Mouse (Mus musculus): ENCODE results near the gene Fbxo46.
"Not testable (repeated sequence)": the region's sequence is repeated elsewhere in the genome, so short reads cannot be mapped to it uniquely, and the experiment has no call there.

The Fbxo46 gene

DNA sequence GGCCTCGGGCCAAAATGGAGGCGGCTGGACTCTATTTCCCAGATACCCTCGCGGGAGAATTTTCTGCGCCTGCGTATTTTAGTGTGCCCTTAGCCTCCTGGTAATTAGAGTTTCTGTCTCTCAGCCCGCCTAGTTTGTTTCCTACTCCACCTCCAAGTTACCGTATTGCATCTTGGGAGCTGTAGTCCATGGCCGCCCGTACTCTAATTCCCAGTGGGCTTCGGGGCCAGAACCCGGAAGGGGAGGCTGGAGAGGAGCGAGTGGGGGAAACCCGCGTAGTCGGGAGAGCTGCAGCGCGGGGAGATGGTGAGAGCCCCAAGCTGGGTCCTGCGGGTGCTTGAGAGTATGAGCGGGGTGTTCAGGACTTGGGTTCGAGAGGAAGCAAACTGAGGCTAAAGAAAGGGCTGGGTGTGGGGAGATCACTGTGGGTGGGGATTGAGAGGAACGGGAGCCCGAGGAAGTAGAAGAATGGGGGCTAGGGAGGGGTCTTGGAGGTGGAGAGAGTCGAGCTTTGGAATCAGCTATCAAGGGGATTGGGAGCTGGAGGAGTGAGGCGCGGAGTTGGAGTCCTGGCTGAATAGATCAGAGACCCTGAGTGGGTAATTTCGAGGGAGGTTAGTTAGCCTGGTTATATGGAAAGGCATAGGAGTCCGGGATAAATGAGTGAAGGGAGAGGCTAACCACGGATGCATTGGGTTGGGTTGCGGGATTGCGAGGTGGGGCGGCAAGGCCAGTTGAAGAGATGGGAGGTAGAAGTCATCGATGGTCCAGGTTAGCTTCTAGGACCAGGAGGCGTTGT is at the start of gene Fbxo46:
Fbxo46 (plus strand) TSS at position 229 of the 799 bp plus-strand sequence.
- peak; percentile 86 for DNase-seq (ENCODE audit: low spot score)

DNA sequence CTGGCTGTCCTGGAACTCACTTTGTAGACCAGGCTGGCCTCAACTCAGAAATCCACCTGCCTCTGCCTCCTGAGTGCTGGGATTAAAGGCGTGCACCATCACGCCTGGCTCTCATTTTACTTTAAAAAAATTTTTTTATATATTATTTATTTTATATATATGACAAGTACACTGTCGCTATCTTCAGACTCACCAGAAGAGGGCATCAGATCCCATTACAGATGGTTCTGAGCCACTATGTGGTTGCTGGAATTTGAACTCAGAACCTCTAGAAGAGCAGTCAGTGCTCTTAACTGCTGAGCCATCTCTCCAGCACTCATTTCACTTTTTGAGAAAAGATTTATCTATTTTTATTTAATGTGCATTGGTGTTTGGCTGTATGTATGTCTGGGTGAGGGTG is 48.6 kb upstream of the Fbxo46 start:
- not testable (repeated sequence) for DNase-seq (ENCODE audit: low spot score)

DNA sequence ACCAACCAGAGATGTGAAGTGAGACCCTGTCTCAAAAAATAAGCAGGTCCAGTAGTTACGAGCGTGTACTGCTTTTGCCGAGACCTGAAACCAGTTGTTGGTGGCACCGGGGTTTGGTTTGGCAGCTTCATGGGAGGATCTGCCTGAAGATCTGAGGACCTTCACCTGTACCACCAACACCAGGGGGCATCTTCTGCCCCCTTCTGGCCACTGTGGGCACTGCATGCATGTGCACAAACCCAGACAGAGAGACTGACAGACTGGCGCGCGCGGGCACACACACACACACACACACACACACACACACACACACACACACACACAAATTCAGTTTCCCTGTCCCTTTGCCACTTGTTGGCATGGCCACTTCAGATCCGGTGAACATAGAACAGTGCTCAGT is 46.2 kb upstream of the Fbxo46 start:
- DNase-seq (ENCODE audit: low spot score): peak; percentile 31

DNA sequence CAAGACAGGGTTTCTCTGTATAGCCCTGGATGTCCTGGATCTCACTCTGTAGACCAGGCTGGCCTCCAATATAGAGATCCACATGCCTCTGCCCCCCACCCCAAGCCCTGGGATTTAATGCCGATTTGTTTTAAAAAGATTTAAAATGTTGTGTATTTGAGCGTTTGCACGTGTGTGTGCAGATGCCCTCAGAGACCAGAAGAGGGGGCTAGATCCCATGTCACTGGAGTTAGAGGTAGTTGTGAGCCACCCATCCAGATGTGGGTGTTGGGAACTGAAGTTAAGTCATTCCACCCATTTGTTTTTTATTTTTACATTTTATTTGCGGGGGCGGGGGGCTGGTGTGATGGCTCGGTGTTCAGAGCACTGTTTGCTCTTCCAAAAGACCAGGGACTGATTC is 45.2 kb upstream of the Fbxo46 start:
- no peak for DNase-seq (ENCODE audit: low spot score)

DNA sequence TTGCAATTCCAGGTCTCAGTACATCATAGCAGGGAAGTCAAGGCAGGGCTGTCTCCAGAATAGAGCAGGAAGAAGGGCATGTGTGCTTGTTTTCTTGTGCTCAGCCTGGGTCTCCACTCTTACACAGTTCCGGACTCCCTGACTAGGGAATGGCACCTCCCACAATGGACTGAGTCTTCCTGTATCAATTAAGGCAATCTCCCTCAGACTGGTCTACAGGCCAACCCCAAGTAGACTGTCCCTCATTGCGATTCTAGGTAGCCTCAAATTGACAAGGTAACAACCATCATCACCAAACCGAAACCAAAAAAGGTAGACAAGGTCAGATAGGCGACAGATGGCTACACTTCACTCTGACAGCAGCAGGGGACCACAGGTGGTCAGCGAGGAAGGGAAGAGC is 44.4 kb upstream of the Fbxo46 start:
- no peak for DNase-seq (ENCODE audit: low spot score)

DNA sequence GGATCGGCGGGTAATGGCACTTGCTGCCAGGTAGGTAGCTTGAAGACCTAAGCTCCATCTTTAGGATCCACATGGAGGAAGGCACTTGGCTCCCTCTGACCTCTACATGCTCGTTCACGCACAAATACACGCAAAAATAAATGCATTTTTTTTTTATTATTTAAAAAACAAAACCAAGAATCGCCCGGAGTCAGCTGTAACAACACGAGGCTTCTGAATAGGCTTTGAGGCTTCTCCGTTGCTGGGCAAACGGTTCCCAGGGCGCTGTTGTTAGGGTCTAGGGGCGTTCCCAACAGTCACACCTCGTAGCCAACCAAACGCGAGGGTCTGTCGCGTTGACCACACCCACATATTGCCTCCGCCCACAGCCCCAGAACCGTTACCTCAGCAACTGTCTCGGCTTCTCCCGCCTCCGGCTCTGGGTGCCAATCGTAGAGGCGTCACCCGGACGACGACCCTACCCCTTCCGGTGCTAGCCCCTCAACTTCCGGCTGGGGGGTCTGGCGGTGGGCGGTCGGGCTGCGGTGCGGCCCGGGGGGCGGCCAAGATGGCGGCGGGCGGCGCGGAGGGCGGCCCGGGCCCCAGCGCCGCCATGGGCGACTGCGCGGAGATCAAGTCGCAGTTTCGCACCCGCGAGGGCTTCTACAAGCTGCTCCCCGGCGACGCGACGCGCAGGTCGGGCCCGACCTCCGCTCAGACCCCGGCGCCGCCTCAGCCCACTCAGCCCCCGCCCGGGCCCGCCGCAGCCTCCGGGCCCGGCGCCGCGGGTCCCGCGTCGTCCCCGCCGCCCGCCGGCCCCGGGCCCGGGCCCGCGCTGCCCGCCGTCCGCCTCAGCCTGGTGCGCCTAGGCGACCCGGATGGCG is 43.7 kb upstream of the Fbxo46 start, which contains the start of gene Dmwd:
Dmwd (plus strand) TSS at position 505 of the 863 bp plus-strand sequence.
- DNase-seq (ENCODE audit: low spot score): peak; percentile 95

DNA sequence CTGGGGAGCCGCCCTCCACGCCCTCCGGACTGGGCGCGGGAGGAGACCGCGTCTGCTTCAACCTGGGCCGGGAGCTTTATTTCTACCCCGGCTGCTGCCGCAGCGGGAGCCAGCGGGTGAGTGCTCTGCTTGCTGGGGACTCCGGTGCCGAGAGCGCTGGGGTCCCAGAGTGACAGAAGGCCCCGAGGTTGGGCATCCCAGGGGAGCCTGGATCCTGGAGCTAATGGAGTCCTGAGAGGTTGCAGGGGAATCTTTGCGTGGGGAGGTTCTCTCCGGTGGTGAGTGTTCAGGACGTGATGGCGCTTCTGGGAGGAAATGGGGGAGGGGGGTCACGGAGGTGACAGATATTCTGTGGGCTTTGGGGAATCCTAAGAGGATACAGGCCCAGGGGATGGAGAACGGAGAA is 43.1 kb upstream of the Fbxo46 start:
- no peak for DNase-seq (ENCODE audit: low spot score)

DNA sequence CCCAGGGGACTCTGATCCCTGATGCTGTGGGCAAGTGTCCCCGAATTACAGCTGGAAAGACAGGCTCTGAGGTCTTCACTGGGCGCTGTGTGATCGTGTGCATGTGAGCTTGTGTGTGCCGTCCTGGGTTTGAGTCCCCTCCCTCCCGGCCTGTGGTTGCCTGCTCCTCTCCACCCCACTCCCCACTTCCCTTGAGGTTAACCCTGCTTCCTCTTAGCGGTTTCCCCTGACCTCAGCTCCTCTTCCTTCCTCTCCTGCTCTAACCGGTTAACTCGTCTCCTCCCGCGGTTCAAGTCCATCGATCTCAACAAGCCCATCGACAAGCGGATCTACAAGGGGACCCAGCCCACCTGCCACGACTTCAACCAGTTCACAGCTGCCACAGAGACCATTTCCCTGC is 41.9 kb upstream of the Fbxo46 start:
- no peak for DNase-seq (ENCODE audit: low spot score)

DNA sequence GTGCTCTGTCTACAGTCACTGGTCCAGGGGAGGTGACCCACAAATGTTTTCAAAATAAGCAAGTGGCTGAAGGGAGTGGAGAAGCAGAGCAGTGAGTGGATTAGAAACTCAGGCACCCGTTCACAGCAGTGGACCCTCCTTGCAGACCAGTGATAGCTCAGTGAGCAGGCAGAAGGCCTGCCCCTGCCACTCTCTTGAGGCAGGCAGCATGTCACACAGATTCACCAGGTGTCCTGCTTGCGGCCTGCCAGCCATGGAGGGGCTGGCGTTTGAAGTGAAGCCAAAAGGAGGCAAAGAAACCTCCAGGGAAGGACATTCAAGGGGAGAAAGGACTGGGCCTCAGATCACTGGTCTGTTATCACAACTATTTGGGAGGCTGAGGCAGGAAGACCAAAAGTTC is 40.9 kb upstream of the Fbxo46 start:
- no peak for DNase-seq (ENCODE audit: low spot score)

DNA sequence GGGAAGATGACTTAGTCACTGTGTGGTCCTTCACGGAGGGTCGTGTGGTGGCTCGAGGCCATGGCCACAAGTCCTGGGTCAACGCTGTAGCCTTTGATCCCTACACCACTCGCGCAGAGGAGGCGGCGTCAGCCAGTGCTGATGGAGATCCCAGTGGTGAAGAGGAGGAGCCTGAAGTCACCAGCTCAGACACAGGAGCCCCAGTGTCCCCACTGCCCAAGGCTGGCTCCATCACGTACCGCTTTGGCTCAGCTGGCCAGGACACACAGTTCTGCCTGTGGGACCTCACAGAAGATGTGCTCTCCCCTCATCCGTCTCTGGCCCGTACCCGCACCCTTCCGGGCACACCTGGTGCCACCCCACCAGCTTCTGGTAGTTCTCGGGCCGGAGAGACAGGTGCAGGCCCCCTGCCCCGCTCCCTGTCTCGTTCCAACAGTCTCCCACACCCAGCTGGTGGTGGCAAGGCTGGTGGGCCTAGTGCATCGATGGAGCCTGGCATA is 39.2 kb upstream of the Fbxo46 start:
- no peak for DNase-seq (ENCODE audit: low spot score)

DNA sequence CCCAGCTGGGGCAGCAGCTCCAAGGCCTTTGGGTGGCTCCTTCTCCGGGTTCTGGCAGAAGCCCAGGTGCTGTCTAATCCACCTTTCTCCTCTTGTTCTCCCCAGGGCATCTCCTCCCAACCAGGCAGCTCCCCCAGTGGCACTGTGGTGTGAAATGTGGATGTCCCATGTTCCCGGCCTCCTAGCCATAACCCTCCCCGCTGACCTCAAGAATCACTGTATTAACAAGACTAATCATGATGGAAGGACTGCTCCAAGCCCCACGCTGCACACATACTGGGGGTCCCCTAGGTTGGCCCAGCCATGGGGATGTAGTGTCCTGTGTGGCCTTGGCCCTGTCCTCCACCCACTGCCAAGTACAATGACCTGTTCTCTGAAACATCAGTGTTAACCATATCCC is 37.5 kb upstream of the Fbxo46 start:
- DNase-seq (ENCODE audit: low spot score): no peak

DNA sequence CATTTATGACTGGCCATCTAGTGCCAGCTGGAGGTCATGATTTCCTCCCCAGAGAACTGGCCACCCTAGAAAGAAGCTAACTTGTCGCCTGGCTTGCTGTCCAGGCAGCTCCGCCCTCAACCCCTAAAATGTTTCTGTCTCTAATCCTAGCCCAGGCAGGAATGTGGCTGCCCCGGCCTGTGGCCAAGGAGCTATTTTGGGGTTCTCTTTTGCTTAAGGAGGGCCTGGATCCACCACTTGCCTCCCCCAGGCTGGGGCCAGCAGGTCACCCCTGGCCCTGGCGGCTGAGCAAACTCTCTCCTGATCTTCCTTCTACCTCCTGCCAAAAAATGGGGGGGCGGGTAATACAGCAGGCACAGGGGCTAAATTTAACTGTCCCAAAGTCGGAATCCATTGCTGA is 36.6 kb upstream of the Fbxo46 start:
- no peak for DNase-seq (ENCODE audit: low spot score)

DNA sequence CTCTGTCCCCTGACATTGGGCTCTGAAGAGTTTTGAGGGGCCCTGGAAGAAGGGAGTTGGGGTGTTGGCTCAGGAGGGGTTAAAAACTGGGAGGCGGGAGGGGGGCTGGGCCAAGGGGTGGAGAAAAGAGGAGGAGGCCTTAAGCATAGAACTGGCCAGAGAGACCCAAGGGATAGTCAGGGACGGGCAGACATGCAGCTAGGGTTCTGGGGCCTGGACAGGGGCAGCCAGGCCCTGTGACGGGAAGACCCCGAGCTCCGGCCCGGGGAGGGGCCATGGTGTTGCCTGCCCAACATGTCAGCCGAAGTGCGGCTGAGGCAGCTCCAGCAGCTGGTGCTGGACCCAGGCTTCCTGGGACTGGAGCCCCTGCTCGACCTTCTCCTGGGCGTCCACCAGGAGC is 36.0 kb upstream of the Fbxo46 start, which contains the start of gene Dmpk:
Dmpk (plus strand) TSS at position 149 of the 400 bp plus-strand sequence.
- DNase-seq (ENCODE audit: low spot score): no peak

DNA sequence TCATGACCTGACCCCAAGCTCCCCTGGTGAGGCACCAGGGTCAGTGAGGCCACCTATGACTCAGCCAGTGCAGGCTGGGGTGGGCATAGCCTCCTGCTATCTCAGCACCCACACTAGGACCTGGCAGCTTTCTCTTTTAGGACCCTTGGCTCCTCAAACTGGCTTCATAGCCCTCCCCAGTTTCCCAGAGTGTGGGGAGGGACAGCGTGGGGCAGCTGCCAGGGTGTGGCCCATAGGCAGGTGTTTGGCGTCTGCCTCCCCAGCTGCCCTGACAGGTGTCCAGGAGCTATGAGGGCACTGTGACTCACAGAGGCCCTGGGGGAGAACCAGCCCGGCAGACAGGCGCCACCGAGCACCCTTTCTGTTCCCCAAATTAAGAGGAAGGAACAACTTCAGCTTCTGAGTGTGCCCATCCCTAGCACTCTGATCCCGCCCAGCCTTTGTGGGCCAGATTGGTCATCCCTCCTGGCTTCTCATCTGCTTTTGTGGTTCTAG is 35.3 kb upstream of the Fbxo46 start:
- no peak for DNase-seq (ENCODE audit: low spot score)

DNA sequence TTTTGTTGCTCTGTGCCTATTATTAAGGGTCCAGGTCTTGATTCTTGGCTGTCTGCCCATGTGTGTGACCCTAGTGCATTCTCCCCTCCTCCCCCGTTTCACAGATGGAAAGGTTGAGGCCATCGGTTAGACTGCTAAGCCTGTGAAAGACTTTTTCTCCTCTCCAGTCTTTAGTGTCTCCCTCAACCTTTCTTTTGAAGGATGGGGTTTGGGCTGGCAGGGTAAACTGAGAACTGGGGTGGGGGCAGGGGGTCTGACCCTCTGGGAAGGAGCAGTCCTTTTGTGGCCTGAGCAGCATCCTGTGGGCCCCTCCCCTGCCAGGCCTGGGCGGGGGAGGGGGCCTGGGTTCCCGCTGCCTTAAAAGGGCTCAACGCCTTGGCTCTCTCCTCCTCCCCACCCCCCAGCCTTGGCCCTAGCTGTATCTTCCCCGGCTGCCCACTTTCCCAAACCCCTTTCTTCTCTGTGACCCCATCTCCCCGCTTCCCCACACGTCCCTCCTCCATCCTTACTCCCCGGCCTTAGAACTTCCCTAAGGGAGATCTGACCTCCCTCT is 34.7 kb upstream of the Fbxo46 start:
- no peak for DNase-seq (ENCODE audit: low spot score)

DNA sequence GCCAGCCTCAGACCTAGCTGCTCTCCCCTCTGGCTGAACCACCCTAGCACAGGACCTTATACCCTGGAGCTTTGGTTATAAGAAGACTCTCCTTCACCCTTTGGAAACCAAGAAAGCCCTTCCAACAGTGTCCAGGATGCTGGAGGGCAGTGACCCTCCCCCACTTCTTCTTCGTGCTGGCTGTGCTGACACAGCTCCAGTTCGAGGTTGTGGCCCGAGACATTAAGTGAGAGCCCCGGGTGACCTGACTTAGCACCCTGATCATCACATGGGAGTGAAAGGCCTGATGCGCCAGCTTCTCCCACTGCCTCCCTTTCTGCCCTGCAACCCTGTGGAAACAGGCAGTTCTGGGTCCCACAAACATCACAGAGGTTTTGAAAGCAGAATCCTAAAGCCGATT is 34.2 kb upstream of the Fbxo46 start:
- DNase-seq (ENCODE audit: low spot score): no peak

DNA sequence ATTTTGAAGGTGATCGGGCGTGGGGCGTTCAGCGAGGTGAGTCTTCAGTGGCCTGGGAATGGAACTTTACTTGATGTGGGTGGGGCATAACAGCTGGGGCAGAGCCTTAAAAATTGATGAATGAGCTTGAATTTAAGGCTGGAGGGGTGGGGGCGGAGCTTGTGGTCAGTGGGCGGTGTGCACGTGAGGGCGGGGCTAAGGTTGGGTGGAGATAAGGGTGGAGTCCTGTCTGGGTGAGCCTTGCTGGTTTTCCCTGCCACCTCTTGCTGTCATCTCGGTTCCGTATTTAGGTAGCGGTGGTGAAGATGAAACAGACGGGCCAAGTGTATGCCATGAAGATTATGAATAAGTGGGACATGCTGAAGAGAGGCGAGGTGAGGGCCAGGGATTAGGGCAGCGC is 33.6 kb upstream of the Fbxo46 start:
- no peak for DNase-seq (ENCODE audit: low spot score)

DNA sequence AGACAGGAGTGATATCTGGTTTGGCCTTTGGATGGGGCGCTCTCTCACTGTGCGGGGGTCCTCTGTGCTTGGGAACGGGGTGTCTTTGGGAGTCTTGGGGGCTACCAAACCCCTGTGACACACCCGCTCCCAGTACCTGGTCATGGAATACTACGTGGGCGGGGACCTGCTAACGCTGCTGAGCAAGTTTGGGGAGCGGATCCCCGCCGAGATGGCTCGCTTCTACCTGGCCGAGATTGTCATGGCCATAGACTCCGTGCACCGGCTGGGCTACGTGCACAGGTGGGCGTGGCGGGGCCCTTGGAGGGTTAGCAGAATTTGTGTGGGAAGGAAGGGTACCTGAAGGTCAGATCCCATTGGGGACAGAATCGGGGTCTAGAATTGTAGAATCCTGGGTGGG is 32.9 kb upstream of the Fbxo46 start:
- no peak for DNase-seq (ENCODE audit: low spot score)

DNA sequence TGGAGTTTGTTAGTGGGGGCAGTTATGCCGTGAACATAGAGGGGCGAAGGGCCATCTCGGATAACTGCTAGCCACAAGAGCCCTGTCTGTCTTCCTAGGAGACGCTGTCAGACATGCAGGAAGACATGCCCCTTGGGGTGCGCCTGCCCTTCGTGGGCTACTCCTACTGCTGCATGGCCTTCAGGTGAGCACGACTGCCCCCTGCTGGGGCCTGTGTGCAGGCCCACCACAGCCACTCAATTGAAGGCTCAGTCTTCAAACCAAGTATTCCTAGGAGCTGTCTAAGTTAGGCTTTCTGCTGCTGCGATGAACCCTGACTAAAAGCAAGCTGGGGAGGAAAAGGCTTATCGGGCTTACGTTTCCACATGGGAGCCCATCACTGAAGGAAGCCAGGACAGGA is 30.8 kb upstream of the Fbxo46 start:
- peak; percentile 61 for DNase-seq (ENCODE audit: low spot score)

DNA sequence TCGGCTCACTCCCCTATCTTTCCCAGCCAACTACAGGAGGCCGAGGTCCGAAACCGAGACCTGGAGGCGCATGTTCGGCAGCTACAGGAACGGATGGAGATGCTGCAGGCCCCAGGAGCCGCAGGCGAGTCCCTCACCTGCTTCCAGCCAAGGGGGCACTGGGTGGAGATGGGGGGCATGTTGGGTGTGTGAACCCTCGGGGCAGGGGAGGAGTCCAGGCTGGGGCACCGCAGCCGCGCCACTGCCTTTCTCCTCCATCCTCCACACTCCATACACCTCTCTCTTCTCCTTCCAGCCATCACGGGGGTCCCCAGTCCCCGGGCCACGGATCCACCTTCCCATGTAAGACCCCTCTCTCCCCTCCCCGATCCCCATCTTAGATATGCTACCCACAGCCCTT is 27.7 kb upstream of the Fbxo46 start:
- DNase-seq (ENCODE audit: low spot score): no peak

DNA sequence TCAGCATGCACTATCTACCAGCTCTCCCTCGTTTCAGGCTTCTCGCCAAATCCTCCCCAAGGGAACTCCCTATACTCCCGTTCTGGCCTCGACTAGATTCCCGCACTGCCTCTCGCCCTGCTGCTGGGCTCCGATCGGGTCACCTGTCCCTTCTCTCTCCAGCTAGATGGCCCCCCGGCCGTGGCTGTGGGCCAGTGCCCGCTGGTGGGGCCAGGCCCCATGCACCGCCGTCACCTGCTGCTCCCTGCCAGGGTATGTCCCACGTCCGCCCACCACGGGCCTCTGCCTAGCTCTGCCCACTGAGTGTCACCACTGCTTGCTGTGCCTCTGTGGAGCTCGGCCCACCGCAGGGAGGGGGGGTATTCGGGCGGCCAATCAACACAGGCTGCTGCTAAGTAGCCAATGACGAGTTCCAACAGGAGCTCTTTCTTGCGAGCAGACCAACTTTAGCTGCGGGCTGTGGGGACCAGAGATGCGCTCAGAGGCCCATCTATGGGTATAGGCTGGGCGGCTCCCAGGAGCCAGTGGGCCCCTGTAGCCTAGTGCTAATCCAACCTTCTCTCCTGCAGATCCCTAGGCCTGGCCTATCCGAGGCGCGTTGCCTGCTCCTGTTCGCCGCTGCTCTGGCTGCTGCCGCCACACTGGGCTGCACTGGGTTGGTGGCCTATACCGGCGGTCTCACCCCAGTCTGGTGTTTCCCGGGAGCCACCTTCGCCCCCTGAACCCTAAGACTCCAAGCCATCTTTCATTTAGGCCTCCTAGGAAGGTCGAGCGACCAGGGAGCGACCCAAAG is 27.1 kb upstream of the Fbxo46 start:
- peak; percentile 71 for DNase-seq (ENCODE audit: low spot score)

DNA sequence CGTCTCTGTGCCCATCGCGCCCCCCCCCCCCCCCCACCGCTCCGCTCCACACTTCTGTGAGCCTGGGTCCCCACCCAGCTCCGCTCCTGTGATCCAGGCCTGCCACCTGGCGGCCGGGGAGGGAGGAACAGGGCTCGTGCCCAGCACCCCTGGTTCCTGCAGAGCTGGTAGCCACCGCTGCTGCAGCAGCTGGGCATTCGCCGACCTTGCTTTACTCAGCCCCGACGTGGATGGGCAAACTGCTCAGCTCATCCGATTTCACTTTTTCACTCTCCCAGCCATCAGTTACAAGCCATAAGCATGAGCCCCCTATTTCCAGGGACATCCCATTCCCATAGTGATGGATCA is 26.5 kb upstream of the Fbxo46 start:
- peak; percentile 89 for DNase-seq (ENCODE audit: low spot score)
